In genomic region chr11:120160478-120160877, GRCm38 (mm10) we compare ENCODE assay signal across 9 mouse cellular contexts. TPM values are rescaled to one million over a fixed set of nuclear protein-coding genes. Genes with fewer than 3 reads are reported as not detected.
A peak's percentile ranks its signal among the peaks of the same experiment; 100 is the strongest.
DNase-seq lines count a peak whose midpoint lies in the region; ATAC-seq and TF ChIP-seq lines count a peak whose summit lies in the region.
"Had no signal": no experiment of that assay in that cellular context is flagged by ENCODE, and none has a peak within 500 bp of the region (broad histone marks: within the 10 kb centered on the region; RNA-seq: fewer than 3 reads in every experiment).

No protein-coding gene starts in this region.

- peak; percentile 74 for TF ChIP-seq CTCF in liver, postnatal 0 days (IDR thresholded peaks at IDR 0.05; ENCODE audit: low read depth)

- intact Hi-C loops in left cerebral cortex, postnatal 14 days (cut with DNase I), result no loop called here

- no peak for TF ChIP-seq EP300 in liver, postnatal 0 days (IDR thresholded peaks at IDR 0.05; ENCODE audit: low read depth)

- H3K36me3 ChIP-seq in liver, postnatal 0 days (replicated peaks; ENCODE audit: insufficient read depth, low read length), result no peaks in the 10 kb centered on the region
- H3K36me3 ChIP-seq: limb, embryonic 12.5 days had no signal

- no peaks in the 10 kb centered on the region for H3K9me3 ChIP-seq in liver, postnatal 0 days (ENCODE audit: low read length)
- H3K9me3 ChIP-seq: limb, embryonic 12.5 days had no signal

- ATAC-seq in liver, postnatal 0 days, result peak; percentile 44; the same call in 1 of the 2 replicates

- 78% methylated on average over 4 of the region's 4 CpGs for WGBS in liver, postnatal 0 days (ENCODE audit: insufficient replicate concordance)

- DNase-seq in cerebellum, postnatal 14 days, result peak; percentile 59 to 77
- DNase-seq in cerebellum, adult 9-10 months, result no peak
- peak; percentile 73 to 74 for DNase-seq in kidney, postnatal 4 days
- DNase-seq in kidney, adult 9 months, result no peak
- peak; percentile 65 for DNase-seq in NIH3T3 (ENCODE audit: low read depth)
- peak; percentile 62 for DNase-seq in liver, postnatal 0 days
- no peak for DNase-seq in right cerebral cortex, adult 2 months (ENCODE audit: low spot score in 2 of 2)
- DNase-seq in left cerebral cortex, postnatal 14 days (ENCODE audit: low spot score in 2 of 2), result no peak

- no peak overlapping the region for H3K4me2 ChIP-seq in liver, postnatal 0 days (ENCODE audit: low read depth, low read length)
- H3K4me2 ChIP-seq: limb, embryonic 12.5 days had no signal

- H3K27ac ChIP-seq in liver, postnatal 0 days (ENCODE audit: low read depth), result no peak overlapping the region
- H3K27ac ChIP-seq: limb, embryonic 12.5 days had no signal

- H3K4me1 ChIP-seq in liver, postnatal 0 days (ENCODE audit: insufficient read depth), result peaks cover 6% of the 10 kb centered on the region

- H3K9ac ChIP-seq in liver, postnatal 0 days (replicated peaks), result no peak overlapping the region
- H3K9ac ChIP-seq: limb, embryonic 12.5 days had no signal

- no peak overlapping the region for H3K4me3 ChIP-seq in liver, postnatal 0 days (ENCODE audit: low read depth, low read length)
- H3K4me3 ChIP-seq: limb, embryonic 12.5 days had no signal

- H3K27me3 ChIP-seq in liver, postnatal 0 days (ENCODE audit: insufficient read depth, low read length), result no peaks in the 10 kb centered on the region

RNA-seq across cellular contexts. Expression of gene Slc38a10, which starts 9.3 kb away (rescaled TPM):
- polyA plus RNA-seq in liver, postnatal 0 days (2015; fragmentation: Nextera tagmentation; extraction: Ambion mirVana), result 25.0 and 28.0 TPM in 2 replicates
- 10 to 100 TPM; 94.9 to 95.2 TPM for total RNA-seq in left cerebral cortex, postnatal 14 days (2021)

Comparison
In these comparisons a context has a peak if more than half of its experiments do, and no peak if none do; other contexts are left out.
1. DNase-seq: peak in cerebellum, postnatal 14 days (2 of 2), kidney, postnatal 4 days (2 of 2), NIH3T3 (single experiment) and liver, postnatal 0 days (single experiment); none in cerebellum, adult 9-10 months (single experiment), kidney, adult 9 months (single experiment), right cerebral cortex, adult 2 months (0 of 2) and left cerebral cortex, postnatal 14 days (0 of 2).